Mouse (Mus musculus) kidney, postnatal 25 days (tissue): ENCODE measurements around the gene Igfbp1.

Experiments used
- DNase-seq, 2 experiments: peaks; one replicate each; pipeline ENCODE4 v3.0.0; 2021; ENCODE audit warnings: mixed read lengths in 2 of 2

The Igfbp1 gene

GRCm38 (mm10) chr11:7197491-7197941, at the start of gene Igfbp1:
Igfbp1 (plus strand) TSS chr11:7197782.
- DNase-seq = peak; percentile 81 to 91

GRCm38 (mm10) chr11:7147945-7148344, 49.6 kb upstream of the Igfbp1 start:
- no peak for DNase-seq

- DNase-seq = no peak
These were observed 48.1 kb upstream of the Igfbp1 start for GRCm38 (mm10) chr11:7149471-7149870.

GRCm38 (mm10) chr11:7150511-7150910, 47.1 kb upstream of the Igfbp1 start:
- no peak for DNase-seq

GRCm38 (mm10) chr11:7152371-7152770, 45.2 kb upstream of the Igfbp1 start:
- no peak for DNase-seq

GRCm38 (mm10) chr11:7153081-7153480, 44.5 kb upstream of the Igfbp1 start:
- DNase-seq = peak; percentile 48 to 74

- DNase-seq = peak in 1 of 2 experiments; percentile 28
These were observed 41.2 kb upstream of the Igfbp1 start for GRCm38 (mm10) chr11:7156427-7156826.

GRCm38 (mm10) chr11:7158196-7158595, 39.4 kb upstream of the Igfbp1 start:
- peak; percentile 33 to 60 for DNase-seq

- peak in 1 of 2 experiments; percentile 44 for DNase-seq
These were observed 37.4 kb upstream of the Igfbp1 start for GRCm38 (mm10) chr11:7160146-7160545.

GRCm38 (mm10) chr11:7160637-7161101, 36.9 kb upstream of the Igfbp1 start:
- peak in 1 of 2 experiments; percentile 37 for DNase-seq

GRCm38 (mm10) chr11:7161502-7162174, 35.9 kb upstream of the Igfbp1 start:
- DNase-seq = peak; percentile 37 to 54

GRCm38 (mm10) chr11:7164416-7164815, 33.2 kb upstream of the Igfbp1 start:
- DNase-seq = no peak

- peak in 1 of 2 experiments; percentile 30 for DNase-seq
These were observed 27.9 kb upstream of the Igfbp1 start for GRCm38 (mm10) chr11:7169645-7170044.

GRCm38 (mm10) chr11:7173664-7174063, 23.9 kb upstream of the Igfbp1 start:
- peak; percentile 54 to 82 for DNase-seq

- DNase-seq = no peak
These were observed 18.9 kb upstream of the Igfbp1 start for GRCm38 (mm10) chr11:7178724-7179123.

GRCm38 (mm10) chr11:7179276-7179675, 18.3 kb upstream of the Igfbp1 start:
- DNase-seq = no peak

GRCm38 (mm10) chr11:7182409-7183042, 15.1 kb upstream of the Igfbp1 start:
- DNase-seq = no peak

- no peak for DNase-seq
These were observed 13.2 kb upstream of the Igfbp1 start for GRCm38 (mm10) chr11:7184420-7184819.

GRCm38 (mm10) chr11:7187472-7187871, 10.1 kb upstream of the Igfbp1 start:
- DNase-seq = no peak

- no peak for DNase-seq
These were observed 9.1 kb upstream of the Igfbp1 start, which contains the start of gene Gm11985 for GRCm38 (mm10) chr11:7188469-7188868. Gm11985 (minus strand) TSS chr11:7188569.

GRCm38 (mm10) chr11:7192710-7193109, 4.9 kb upstream of the Igfbp1 start:
- peak in 1 of 2 experiments; percentile 15 for DNase-seq

GRCm38 (mm10) chr11:7193134-7193533, 4.4 kb upstream of the Igfbp1 start:
- no peak for DNase-seq

GRCm38 (mm10) chr11:7194432-7195311, 2.9 kb upstream of the Igfbp1 start:
- peak in 1 of 2 experiments; percentile 13 for DNase-seq
